Mouse (Mus musculus) cortical plate, adult 2 months (tissue): ENCODE measurements around the gene Gtf3c3.

Experiments used
- CTCF ChIP-seq: fragments of 200-500 bp; IDR thresholded peaks from 2 replicates; pipeline ENCODE4 v1.5.1; 2011; ENCODE audit warnings: mild to moderate bottlenecking, control low read depth, low read length; ENCODE audit not compliant: insufficient read depth; ENCODE audit errors: extremely low read depth
- POLR2A ChIP-seq: fragments of 200-500 bp; IDR thresholded peaks from 2 replicates; pipeline ENCODE4 v1.6.1; 2011; ENCODE audit warnings: mild to moderate bottlenecking, low read length, control low read depth; ENCODE audit not compliant: insufficient read depth; ENCODE audit errors: extremely low read depth

DNA sequence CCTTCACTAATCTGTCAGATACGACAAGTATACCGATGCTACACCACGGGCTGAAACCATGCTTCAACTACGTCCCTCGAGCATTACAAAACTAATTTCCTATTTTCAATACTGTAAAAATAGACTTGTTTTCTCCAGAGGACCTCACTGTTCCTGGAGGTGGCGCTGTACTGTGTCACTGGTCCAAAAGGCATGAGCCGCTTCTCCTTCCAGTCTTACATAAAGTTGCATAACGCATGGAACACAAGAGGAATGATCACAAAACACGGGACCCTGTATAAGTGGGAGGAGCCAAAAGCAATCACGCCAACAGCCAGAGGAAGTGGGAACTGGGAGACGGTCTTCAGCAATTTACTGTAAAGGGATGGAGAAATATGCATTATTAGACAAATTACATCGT lies 41.7 kb upstream of the Gtf3c3 start:
- no peak for TF ChIP-seq CTCF
- no peak for TF ChIP-seq POLR2A
